Mouse (Mus musculus) macrophage (primary cell): ENCODE data around the gene Gnb2. TPM values are rescaled to one million over a fixed set of nuclear protein-coding genes. Genes with fewer than 3 reads are reported as not detected.
A peak's percentile ranks its signal among the peaks of the same experiment; 100 is the strongest.

ENCODE experiments used
- H3K27ac ChIP-seq: fragments of 350-480 bp; formaldehyde crosslinking; 2 replicates; pipeline ENCODE4 v1.9.0; 2021
- H3K36me3 ChIP-seq: fragments of 350-480 bp; formaldehyde crosslinking; 2 replicates; pipeline ENCODE4 v1.9.0; 2021; ENCODE audit errors: inconsistent target
- H3K4me3 ChIP-seq: fragments of 350-480 bp; formaldehyde crosslinking; 2 replicates; pipeline ENCODE4 v1.9.0; 2021; ENCODE audit errors: inconsistent target
- H3K79me2 ChIP-seq: fragments of 350-480 bp; formaldehyde crosslinking; 2 replicates; pipeline ENCODE4 v1.9.0; 2021; ENCODE audit errors: inconsistent target
- WGBS: methylation state at CpG from one replicate; pipeline ENCODE4 v1.1.7; 2026; ENCODE audit warnings: inconsistent platforms; ENCODE audit not compliant: missing documents; 5-methylcytosine and 5-hydroxymethylcytosine counted together
- polyA plus RNA-seq: library from polyadenylated mRNA; stranded (reverse); fragments of 250-400 nt; gene quantifications from 3 replicates; pipeline ENCODE4 v1.2.4, GENCODE M21; 2018; ENCODE audit warnings: inconsistent platforms

Gnb2 gene
- polyA plus RNA-seq, 1 experiment from 2014 or later = 139 TPM

DNA sequence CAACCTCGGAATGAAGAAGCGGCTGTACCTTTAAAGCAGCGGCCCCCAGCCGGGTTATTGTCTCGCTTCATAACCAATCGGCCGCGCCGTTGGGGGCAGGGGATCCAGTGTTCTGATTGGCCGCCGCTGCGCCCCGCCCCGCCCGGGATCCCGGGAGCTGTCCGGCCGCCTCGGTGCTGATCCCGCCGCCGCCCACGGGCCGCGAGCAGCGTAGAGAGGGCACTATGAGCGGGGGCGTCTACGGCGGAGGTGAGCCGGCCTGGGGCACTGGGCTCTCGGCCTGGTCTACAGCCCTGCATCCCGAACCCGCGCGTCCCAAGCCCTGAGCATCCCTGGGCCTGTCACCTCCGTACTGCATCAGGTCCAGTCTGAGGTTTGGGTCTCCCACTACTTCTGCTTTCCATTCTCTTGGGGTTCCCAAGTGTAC, 20.1 kb upstream of the Gnb2 start, which contains the start of gene Actl6b:
Gene Actl6b, plus strand, starts transcription at position 107 of the 427 bp plus-strand sequence.
- Histone ChIP-seq H3K4me3 (no peak within 1 kb of the TSS), H3K36me3 (no peaks in the 10 kb centered on the region), H3K79me2 (no peaks in the 10 kb centered on the region), H3K27ac (no peak within 1 kb of the TSS)
- 3% methylated on average over 37 of the region's 37 CpGs for WGBS

DNA sequence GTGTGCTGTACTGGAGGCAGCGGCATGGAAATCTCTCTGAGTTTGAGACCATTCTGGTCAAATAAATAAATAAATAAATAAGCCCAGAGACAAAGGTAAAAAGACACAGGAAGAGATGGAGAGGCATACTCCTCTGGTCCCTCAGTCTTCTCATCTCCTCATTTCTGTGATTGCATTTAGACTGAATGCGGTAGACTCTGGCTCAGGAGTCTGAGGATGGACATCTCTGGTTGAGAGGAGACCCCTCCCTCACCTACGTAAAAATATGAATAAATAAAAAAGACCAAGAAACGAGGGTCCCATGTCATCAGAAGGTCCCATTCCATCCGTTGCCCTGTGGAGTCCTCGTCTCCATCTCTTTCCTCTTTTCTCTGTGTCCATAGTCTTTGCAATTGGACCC, 19.7 kb upstream of the Gnb2 start:
- Histone ChIP-seq H3K36me3 (no peaks in the 10 kb centered on the region), H3K4me3 (no peak overlapping the region), H3K27ac (no peak overlapping the region), H3K79me2 (no peaks in the 10 kb centered on the region)
- WGBS = 33% methylated on average over 6 of the region's 6 CpGs

DNA sequence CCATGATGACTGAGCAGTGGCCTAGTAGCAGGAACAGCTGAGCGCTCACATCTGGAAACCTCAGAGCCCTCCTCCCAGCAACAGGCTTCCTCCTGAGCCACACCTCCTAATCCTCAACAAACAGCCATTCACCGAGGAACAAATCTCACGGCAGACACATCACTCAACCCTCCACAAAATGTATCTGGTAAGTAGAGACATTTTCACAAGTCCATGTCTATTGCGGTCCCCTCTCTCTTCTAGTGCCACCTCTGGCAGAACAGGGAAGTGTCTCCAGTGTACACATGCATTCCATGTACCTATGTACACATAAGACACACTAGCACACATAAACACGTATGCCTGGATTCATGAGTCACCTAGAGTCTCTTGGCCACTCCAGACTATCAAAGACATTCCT, 17.8 kb upstream of the Gnb2 start:
- Histone ChIP-seq H3K79me2 (no peaks in the 10 kb centered on the region), H3K36me3 (no peaks in the 10 kb centered on the region), H3K4me3 (no peak overlapping the region), H3K27ac (no peak overlapping the region)
- whole genome bisulfite sequencing = 83% methylated on average over 5 of the region's 5 CpGs

DNA sequence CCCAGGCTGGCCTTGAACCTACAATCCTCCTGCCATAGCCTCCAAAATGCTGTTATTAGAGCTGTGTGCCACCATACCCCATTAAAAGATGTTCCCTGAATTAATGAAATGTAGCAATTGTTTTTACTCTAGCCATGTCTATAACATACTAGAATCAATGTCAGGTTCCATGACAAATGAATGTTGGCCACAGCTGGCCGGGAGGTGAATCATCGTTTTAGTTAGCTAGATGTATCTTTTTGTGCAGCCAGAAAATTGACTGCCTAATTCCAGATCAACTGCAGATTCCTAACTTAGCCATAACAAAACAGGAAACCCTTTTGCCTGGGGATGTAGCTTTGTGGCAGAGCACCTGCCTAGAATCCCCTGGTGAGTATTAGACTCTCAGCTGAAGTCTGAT, 16.5 kb upstream of the Gnb2 start:
- H3K27ac ChIP-seq = no peak overlapping the region
- no peaks in the 10 kb centered on the region for H3K36me3 ChIP-seq
- H3K4me3 ChIP-seq = no peak overlapping the region
- 96% methylated on average over 2 of the region's 2 CpGs for WGBS
- H3K79me2 ChIP-seq = no peaks in the 10 kb centered on the region

DNA sequence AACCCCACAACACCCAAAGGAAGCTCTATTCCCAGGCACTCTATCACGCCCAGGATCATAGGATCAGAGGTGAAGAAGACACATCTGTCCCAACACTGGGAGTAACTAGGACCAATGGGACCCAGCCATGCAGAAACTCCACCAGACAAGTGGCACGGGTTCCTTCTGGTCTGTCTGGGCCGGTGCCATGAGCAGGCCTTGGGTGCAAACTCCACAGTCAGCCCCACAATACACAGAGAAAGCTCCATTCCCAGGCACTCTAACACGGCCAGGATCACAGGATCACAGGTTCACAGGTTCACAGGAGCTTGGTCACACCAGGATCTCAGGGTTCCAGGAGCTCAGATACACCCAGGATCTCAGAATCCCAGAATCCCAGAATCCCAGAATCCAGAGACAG, 12.3 kb upstream of the Gnb2 start:
- Histone ChIP-seq H3K4me3 (no peak overlapping the region), H3K27ac (no peak overlapping the region), H3K36me3 (no peaks in the 10 kb centered on the region), H3K79me2 (no peaks in the 10 kb centered on the region)
- whole genome bisulfite sequencing = 95% methylated on average over 4 of the region's 4 CpGs

DNA sequence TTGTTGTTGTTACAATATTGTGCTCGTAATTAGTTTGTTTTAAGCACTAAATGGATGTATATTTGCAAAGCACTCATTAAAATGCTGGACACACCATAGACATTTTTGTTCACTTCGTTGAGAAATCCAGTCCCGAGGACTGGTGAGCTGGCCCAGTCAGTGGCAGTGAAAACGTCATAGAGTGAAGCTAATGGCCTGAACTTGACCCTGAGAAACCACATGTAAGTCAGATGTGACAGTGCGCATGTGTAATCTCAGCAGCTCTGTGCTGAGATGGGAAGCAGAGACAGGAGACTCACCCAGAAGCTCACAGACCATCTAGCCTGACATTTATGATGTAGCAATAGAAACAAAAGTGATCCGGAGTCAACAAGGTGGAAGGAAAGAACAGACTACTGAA, 11.6 kb upstream of the Gnb2 start:
- Histone ChIP-seq H3K79me2 (no peaks in the 10 kb centered on the region), H3K36me3 (no peaks in the 10 kb centered on the region), H3K27ac (no peak overlapping the region), H3K4me3 (no peak overlapping the region)
- 87% methylated on average over 6 of the region's 6 CpGs for WGBS

DNA sequence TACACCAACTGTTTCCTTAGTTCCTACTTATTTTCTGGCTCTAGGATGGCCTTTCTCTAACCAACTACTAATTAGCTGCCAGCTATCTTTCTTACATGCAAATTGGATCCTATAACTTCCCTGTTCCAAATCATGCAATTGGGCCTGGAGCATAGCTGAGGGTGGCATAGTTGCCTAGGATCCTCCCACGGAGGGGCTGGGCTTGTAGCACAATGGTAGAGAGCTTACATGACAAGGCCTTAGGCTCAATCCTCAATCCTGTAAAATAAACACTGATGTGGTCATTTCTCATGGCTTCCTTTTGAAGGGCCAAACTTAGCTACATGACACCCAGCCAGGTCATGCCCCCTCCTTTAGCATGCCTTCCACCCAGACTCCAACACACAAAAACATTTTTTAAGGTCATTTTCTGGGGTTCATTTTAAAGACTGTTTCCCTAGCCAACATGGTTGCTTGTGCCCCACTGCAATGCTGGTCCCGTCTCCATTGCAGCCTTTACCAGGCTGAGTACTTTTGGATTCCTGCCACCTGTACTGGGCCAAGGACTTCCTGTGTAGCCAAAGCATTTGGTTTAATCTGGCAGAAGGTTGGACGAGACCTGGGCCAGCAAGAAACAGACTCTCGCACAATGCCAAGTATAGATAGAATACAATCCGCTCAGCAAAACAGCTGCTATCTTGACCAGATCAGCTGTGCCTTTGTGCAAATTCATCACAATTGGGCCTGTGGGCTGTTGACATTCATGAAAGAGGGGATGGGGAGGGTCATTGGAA, 8.6 kb upstream of the Gnb2 start:
- WGBS = 63% methylated on average over 5 of the region's 5 CpGs
- H3K27ac ChIP-seq = no peak overlapping the region
- no peak overlapping the region for H3K4me3 ChIP-seq
- H3K36me3 ChIP-seq = no peaks in the 10 kb centered on the region
- H3K79me2 ChIP-seq = no peaks in the 10 kb centered on the region

DNA sequence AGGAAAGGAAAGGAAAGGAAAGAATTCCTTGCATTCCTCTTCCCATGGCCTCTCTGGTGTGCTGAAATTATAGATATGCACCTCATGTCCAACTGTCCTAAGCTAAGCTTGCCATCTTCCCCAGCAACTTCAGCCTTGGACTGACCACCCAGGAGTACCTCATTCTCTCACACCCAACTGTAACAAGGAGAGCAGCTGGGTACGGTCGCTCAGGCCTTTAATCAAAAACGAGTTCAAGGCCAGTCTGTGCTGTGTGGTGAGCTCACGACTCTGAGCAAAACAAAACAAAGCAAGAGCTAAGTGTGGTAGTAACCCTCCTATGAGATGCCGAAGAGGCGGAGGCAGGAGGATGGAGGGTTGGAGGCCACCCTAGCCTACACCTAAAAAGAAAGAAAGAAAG, 7.7 kb upstream of the Gnb2 start:
- WGBS = 94% methylated on average over 6 of the region's 6 CpGs
- Histone ChIP-seq H3K36me3 (no peaks in the 10 kb centered on the region), H3K4me3 (no peak overlapping the region), H3K27ac (no peak overlapping the region), H3K79me2 (no peaks in the 10 kb centered on the region)

DNA sequence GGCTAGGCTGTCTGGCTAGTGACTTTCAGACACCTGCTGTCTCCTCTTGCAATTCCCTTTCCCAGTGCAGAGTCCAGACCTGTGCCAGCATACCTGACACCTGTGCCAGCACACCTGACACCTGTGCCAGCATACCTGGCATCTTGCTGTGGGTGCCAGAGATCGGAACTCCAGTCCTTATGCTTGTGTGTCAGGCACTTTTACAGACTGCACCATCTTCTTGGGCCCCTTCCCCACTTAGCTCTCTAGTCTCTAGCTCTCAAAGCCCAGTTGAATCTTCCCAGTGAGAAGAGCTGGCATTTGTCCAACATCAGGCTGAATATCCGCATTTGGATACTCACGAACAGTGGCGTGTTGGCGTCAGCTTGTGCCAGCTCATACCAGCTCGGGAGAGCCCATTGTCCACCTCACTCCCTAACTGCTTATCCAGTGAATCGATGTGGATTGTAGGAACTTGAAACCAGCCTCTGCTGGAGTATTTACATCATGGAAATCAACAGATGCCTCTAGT, 6.0 kb upstream of the Gnb2 start:
- Histone ChIP-seq H3K36me3 (no peaks in the 10 kb centered on the region), H3K4me3 (no peak overlapping the region), H3K27ac (no peak overlapping the region), H3K79me2 (no peaks in the 10 kb centered on the region)
- 85% methylated on average over 7 of the region's 7 CpGs for WGBS

DNA sequence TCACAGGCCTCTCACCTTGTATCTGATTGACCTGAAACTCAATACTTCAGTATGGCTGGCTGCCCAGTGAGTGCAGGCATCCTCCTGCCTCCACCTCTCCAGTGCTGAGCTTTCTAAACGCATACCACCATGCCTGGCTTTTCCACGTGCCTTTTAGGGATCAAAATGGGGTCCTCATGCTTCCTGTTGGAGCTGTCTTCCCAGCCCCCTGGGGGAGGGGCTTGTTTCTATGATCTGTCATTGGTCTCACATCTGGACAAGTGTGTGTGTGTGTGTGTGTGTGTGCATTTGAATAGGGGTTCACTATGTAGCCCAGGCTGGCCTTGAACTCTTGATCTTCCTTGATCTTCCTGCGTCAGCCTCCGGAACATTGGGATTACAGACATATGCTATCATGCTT, 4.2 kb upstream of the Gnb2 start:
- no peak overlapping the region for H3K4me3 ChIP-seq
- H3K79me2 ChIP-seq = peaks cover 5% of the 10 kb centered on the region
- H3K27ac ChIP-seq = no peak overlapping the region
- 87% methylated on average over 4 of the region's 4 CpGs for WGBS
- no peaks in the 10 kb centered on the region for H3K36me3 ChIP-seq

DNA sequence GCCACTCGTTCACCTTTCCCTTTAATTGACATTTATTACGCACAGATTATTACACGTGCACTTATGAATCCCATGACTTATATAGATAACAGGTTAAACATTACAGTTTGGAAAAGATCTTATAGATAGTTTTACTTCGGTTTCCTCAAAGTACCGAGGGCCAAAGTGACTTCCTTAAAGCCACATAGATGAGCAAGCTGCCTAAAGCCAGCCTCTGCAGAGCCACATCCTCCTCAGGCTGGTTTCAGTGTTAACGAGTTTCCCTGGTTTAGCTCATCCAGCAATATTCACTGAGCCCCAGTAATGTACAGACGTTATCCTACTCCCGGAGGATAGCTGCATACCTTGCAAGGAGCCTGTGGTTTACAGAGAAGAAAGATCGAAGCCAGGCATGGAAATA, 2.0 kb upstream of the Gnb2 start:
- 26% methylated on average over 9 of the region's 9 CpGs for WGBS

DNA sequence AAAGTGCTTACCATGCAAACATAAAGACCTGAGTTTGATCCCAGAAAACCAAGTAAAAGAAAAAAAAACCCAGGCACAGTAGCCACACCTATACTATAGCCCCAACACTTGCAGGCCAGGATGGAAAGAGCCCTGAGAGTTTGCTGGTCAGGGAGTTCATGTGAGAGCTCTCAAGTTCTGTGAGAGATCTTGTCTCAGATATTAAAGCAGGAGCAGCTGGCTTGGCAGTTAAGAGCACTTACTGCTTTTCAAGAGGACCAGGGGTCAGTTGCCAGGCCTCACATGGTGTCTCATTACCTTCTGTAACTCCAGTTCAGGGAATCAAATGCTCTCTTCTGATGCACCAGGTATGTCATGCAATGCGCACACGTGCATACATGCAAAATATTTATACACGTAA, 1.5 kb upstream of the Gnb2 start:
- peaks cover 6% of the 10 kb centered on the region; the same call in 1 of the 2 replicates for H3K36me3 ChIP-seq
- WGBS = 79% methylated on average over 3 of the region's 3 CpGs
- H3K4me3 ChIP-seq = no peak overlapping the region
- peak overlapping the region; percentile 52 for H3K27ac ChIP-seq
- H3K79me2 ChIP-seq = peaks cover 32% of the 10 kb centered on the region

More for the DNA sequence above, 2.0 kb upstream of the Gnb2 start:
- Histone ChIP-seq H3K79me2 (peaks cover 27% of the 10 kb centered on the region), H3K36me3 (peaks cover under 1% of the 10 kb centered on the region; the same call in 1 of the 2 replicates), H3K4me3 (no peak overlapping the region), H3K27ac (peak overlapping the region; percentile 52)

DNA sequence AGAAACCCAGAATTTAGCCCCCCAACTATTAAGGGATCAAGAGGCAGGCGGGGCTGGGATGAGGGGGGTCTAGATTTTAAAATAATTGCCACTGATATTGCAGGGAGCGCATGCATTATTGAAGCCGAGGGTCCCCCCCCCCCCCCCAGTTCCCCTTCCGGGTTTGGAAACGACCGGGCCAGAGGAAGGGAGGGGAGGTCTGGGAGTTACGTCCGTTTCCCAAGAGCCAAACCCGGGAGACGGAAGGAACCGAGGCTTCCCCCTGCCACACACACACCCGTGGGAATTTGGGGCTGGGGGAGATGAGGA, 548 bp downstream of the Gnb2 start:
- Histone ChIP-seq H3K79me2 (peaks cover 52% of the 10 kb centered on the region), H3K27ac (peak overlapping the region; percentile 94), H3K36me3 (peaks cover 26% of the 10 kb centered on the region), H3K4me3 (peak overlapping the region; percentile 97)
- WGBS = 0% methylated on average over 10 of the region's 12 CpGs

DNA sequence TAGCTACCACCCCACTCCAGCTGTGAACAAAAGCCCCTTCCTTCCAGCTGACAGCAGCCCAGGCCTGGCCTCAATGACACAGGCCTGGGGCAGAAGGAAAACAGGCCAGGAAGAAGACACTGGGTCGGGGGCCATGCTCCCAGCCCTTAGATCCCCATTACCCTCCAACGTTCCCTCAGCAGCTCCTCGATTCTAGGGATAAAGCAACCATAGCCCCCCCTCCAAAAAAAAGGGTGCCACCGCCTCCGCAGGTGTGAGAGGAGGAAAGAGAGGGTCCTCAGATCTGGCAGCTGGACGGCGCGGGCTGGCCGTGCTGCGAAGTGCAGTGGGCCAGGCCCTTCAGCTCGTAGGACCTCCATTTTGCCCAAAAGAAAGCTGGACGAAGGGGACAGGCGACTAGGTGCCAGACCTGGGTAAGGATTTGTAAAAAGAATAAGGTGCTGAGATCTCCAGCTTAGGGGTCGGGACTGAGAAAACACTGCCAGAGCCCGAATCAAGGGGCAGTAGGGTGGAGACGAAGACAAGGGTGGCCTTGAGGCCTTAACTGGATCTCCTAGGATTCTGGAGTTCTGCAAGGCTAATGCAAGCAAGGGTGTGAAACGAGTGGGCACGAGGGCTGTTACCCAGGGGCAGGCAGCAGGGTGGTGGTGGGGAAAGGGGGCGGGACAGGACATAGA, 1.0 kb downstream of the Gnb2 start:
- H3K4me3 ChIP-seq = peak overlapping the region; percentile 97
- H3K27ac ChIP-seq = peak overlapping the region; percentile 94
- peaks cover 31% of the 10 kb centered on the region for H3K36me3 ChIP-seq
- H3K79me2 ChIP-seq = peaks cover 55% of the 10 kb centered on the region
- 3% methylated on average over 18 of the region's 19 CpGs for WGBS

DNA sequence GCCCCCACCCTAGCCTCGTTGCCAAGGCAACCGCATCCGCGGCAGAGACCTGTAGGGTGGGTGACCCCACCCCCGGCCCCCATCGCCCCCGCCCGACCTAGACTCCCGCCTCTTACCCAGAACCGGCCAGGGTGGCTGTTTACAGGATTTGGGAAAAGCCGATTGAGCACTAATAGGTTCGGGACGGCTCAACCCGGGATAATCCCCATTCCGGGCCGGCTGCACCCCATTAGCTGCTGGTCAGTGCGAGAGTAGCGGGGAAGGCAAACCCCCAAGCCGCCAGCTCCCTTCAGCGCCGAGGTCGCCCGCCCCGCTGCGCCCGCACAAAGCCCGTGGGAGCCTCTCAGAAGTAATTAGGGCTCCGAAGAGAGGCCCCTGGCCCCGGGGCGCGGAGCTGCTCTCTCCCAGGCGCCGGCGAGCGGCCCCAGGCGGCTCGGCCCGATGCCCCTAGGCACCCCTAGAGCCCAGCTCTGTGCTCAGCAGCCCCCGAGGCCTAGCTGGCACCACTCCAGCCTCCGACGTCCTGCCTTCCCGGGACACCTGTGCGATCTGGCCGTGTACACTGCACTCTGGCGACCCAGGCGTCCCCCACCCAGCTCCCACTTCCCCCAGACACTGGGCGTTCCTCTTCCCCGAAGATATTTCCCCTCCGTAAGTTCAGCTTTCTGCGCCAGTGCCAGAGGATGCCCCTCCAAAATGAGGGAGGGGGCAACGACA, 1.7 kb downstream of the Gnb2 start:
- H3K79me2 ChIP-seq = peaks cover 55% of the 10 kb centered on the region
- H3K36me3 ChIP-seq = peaks cover 37% of the 10 kb centered on the region
- 1% methylated on average over 47 of the region's 51 CpGs for WGBS
- H3K4me3 ChIP-seq = peak overlapping the region; percentile 97
- peak overlapping the region; percentile 94 for H3K27ac ChIP-seq
